Mouse (Mus musculus) MEL (cell line): ENCODE results near the gene Asxl2.

ENCODE experiments used
- BHLHE40 ChIP-seq: IDR thresholded peaks from 2 replicates; pipeline ENCODE4 v1.6.1; 2012; ENCODE audit warnings: low read depth, mild to moderate bottlenecking, inconsistent platforms, low read length, improper control_type of control experiment, borderline replicate concordance
- CTCF ChIP-seq, 3 experiments: IDR thresholded peaks in 2 of 3; conservative IDR thresholded peaks in 1 of 3; 2 replicates each; pipeline ENCODE4 v1.5.1; 2011 to 2012; ENCODE audit warnings: low read length in 3 of 3, low read depth in 2 of 3, mild to moderate bottlenecking in 2 of 3, improper control_type of control experiment in 1 of 3, inconsistent platforms in 1 of 3, mixed read lengths in 1 of 3, moderate library complexity in 1 of 3; ENCODE audit not compliant: control insufficient read depth in 1 of 3, insufficient read depth in 1 of 3, poor library complexity in 1 of 3, severe bottlenecking in 1 of 3
- ELF1 ChIP-seq: IDR thresholded peaks from 2 replicates; pipeline ENCODE4 v1.6.1; 2014; ENCODE audit warnings: low read depth, mild to moderate bottlenecking, inconsistent platforms, low read length, improper control_type of control experiment, moderate library complexity
- EP300 ChIP-seq, 2 experiments: IDR thresholded peaks; 2 replicates each; pipeline ENCODE4 v1.6.1; 2011; ENCODE audit warnings: improper control_type of control experiment in 2 of 2, low read length in 2 of 2, low read depth in 1 of 2, mild to moderate bottlenecking in 1 of 2
- ETS1 ChIP-seq: IDR thresholded peaks from 2 replicates; pipeline ENCODE4 v1.6.1; 2012; ENCODE audit warnings: low read depth, mild to moderate bottlenecking, inconsistent platforms, low read length, improper control_type of control experiment, moderate library complexity
- MAX ChIP-seq: IDR thresholded peaks from 2 replicates; pipeline ENCODE4 v1.6.1; 2011; ENCODE audit warnings: low read length, improper control_type of control experiment
- POLR2A ChIP-seq, 2 experiments: IDR thresholded peaks; 2 replicates each; pipeline ENCODE4 v1.6.1; 2011 to 2012; ENCODE audit warnings: low read length in 2 of 2, mild to moderate bottlenecking in 2 of 2, control low read depth in 1 of 2, improper control_type of control experiment in 1 of 2, low read depth in 1 of 2, moderate library complexity in 1 of 2; ENCODE audit not compliant: control insufficient read depth in 1 of 2, insufficient read depth in 1 of 2, poor library complexity in 1 of 2
- POLR2AphosphoS2 ChIP-seq: IDR thresholded peaks from 2 replicates; pipeline ENCODE4 v1.6.1; 2011; ENCODE audit warnings: low read length, improper control_type of control experiment
- UBTF ChIP-seq: IDR thresholded peaks from 2 replicates; pipeline ENCODE4 v1.6.1; 2012; ENCODE audit warnings: low read depth, mild to moderate bottlenecking, inconsistent platforms, low read length, improper control_type of control experiment, moderate library complexity, borderline replicate concordance; ENCODE audit not compliant: insufficient read depth
- ZMIZ1 ChIP-seq: IDR thresholded peaks from 2 replicates; pipeline ENCODE4 v1.6.1; 2012; ENCODE audit warnings: low read depth, mild to moderate bottlenecking, inconsistent platforms, low read length, improper control_type of control experiment, moderate library complexity

- TF ChIP-seq POLR2A (IDR thresholded peaks at IDR 0.05; ENCODE audit: control insufficient read depth in 1 of 2, insufficient read depth in 1 of 2, low read depth in 1 of 2, low read length in 2 of 2, poor library complexity in 1 of 2) = no peak
- no peak for TF ChIP-seq ETS1
- no peak for TF ChIP-seq BHLHE40
- no peak for TF ChIP-seq POLR2AphosphoS2
- no peak for TF ChIP-seq EP300 (IDR thresholded peaks at IDR 0.05; ENCODE audit: low read depth in 1 of 2, low read length in 2 of 2)
- no peak for TF ChIP-seq CTCF (IDR thresholded peaks at IDR 0.05 in 2 of 3, conservative IDR thresholded peaks at IDR 0.05 in 1 of 3; ENCODE audit: control insufficient read depth in 1 of 3, insufficient read depth in 1 of 3, low read depth in 2 of 3, low read length in 3 of 3, poor library complexity in 1 of 3, severe bottlenecking in 1 of 3)
- no peak for TF ChIP-seq ZMIZ1
- TF ChIP-seq MAX = no peak
- no peak for TF ChIP-seq ELF1
- TF ChIP-seq UBTF = no peak
Measured at GRCm38 (mm10) chr12:3422786-3423185, 3.9 kb upstream of the Asxl2 start.
